ENCODE assay signal across 8 mouse cellular contexts in genomic region chr2:174415001-174415730, GRCm38 (mm10). TPM values are rescaled to one million over a fixed set of nuclear protein-coding genes. Genes with fewer than 3 reads are reported as not detected.
DNase-seq lines count a peak whose midpoint lies in the region; ATAC-seq and TF ChIP-seq lines count a peak whose summit lies in the region.

No protein-coding gene starts in this region.

- H3K27ac ChIP-seq in cerebellum, adult 2 months (ENCODE audit: insufficient read depth, low read length) = no peak overlapping the region
- H3K27ac ChIP-seq in neural tube, embryonic 11.5 days (ENCODE audit: low read depth, low read length) = no peak overlapping the region
- H3K27ac ChIP-seq in liver, embryonic 12.5 days = no peak overlapping the region
- H3K27ac ChIP-seq in stomach, postnatal 0 days (replicated peaks) = no peak overlapping the region

- H3K9ac ChIP-seq in neural tube, embryonic 11.5 days (ENCODE audit: low read length) = no peak overlapping the region; the same call in 1 of the 2 replicates
- H3K9ac ChIP-seq in liver, embryonic 12.5 days = peak overlapping the region; percentile 97; the same call in 1 of the 2 replicates
- peak overlapping the region; percentile 89; the same call in 1 of the 2 replicates for H3K9ac ChIP-seq in stomach, postnatal 0 days (ENCODE audit: low read length)

- WGBS in cerebellum, adult 2 months = 52% methylated on average over 18 of the region's 18 CpGs
- 56% methylated on average over 16 of the region's 18 CpGs for WGBS in neural tube, embryonic 11.5 days
- 34% methylated on average over 18 of the region's 18 CpGs for WGBS in liver, embryonic 12.5 days (ENCODE audit: insufficient replicate concordance)
- WGBS in stomach, postnatal 0 days = 46% methylated on average over 18 of the region's 18 CpGs

- H3K36me3 ChIP-seq in neural tube, embryonic 11.5 days (ENCODE audit: control insufficient read depth, insufficient read depth, low read length) = no peaks in the 10 kb centered on the region
- H3K36me3 ChIP-seq in liver, embryonic 12.5 days = peaks cover 24% of the 10 kb centered on the region
- H3K36me3 ChIP-seq in stomach, postnatal 0 days (ENCODE audit: control insufficient read depth, insufficient read depth, low read length) = no peaks in the 10 kb centered on the region

- no peaks in the 10 kb centered on the region; the same call in 1 of the 2 replicates for H3K4me1 ChIP-seq in cerebellum, adult 2 months (ENCODE audit: control insufficient read depth, insufficient read depth, low read length)
- H3K4me1 ChIP-seq in neural tube, embryonic 11.5 days (ENCODE audit: control insufficient read depth, insufficient read depth, low read length) = peaks cover 6% of the 10 kb centered on the region
- peaks cover 39% of the 10 kb centered on the region for H3K4me1 ChIP-seq in liver, embryonic 12.5 days
- H3K4me1 ChIP-seq in stomach, postnatal 0 days (replicated peaks; ENCODE audit: control insufficient read depth, insufficient read depth) = no peaks in the 10 kb centered on the region

- DNase-seq in cerebellum, adult 2 months = no peak
- no peak for DNase-seq in cerebellum, adult 18-20 months
- no peak for DNase-seq in neural tube, embryonic 11.5 days (ENCODE audit: low spot score)
- DNase-seq in neural tube, embryonic 10.5 days (ENCODE audit: extremely low spot score, low spot score) = no peak
- no peak for DNase-seq in stomach, postnatal 0 days (ENCODE audit: low spot score)
- no peak for DNase-seq in adrenal gland, adult 18-20 months (ENCODE audit: low spot score in 2 of 2)
- DNase-seq in adrenal gland, postnatal 4 days (ENCODE audit: low spot score in 2 of 2) = no peak

- ATAC-seq in neural tube, embryonic 11.5 days (ENCODE audit: insufficient read depth, low FRiP score, low TSS enrichment) = no peak; the same call in 1 of the 2 replicates
- ATAC-seq in liver, embryonic 12.5 days = no peak
- ATAC-seq in stomach, postnatal 0 days (ENCODE audit: low FRiP score, low TSS enrichment) = no peak

- TF ChIP-seq POLR2A in cerebellum, adult 2 months (IDR thresholded peaks at IDR 0.05; ENCODE audit: borderline replicate concordance, insufficient read depth, low read length) = no peak

- no peak for TF ChIP-seq EP300 in stomach, postnatal 0 days (optimal IDR thresholded peaks at IDR 0.05)

- TF ChIP-seq CTCF in cerebellum, adult 2 months (IDR thresholded peaks at IDR 0.05; ENCODE audit: borderline replicate concordance, insufficient read depth, low read depth, low read length) = no peak
- TF ChIP-seq CTCF in stomach, postnatal 0 days (IDR thresholded peaks at IDR 0.05; ENCODE audit: low read depth) = no peak

- no peaks in the 10 kb centered on the region for H3K9me3 ChIP-seq in neural tube, embryonic 11.5 days (ENCODE audit: control insufficient read depth, low read length)
- no peaks in the 10 kb centered on the region for H3K9me3 ChIP-seq in liver, embryonic 12.5 days (replicated peaks)
- no peaks in the 10 kb centered on the region for H3K9me3 ChIP-seq in stomach, postnatal 0 days (ENCODE audit: control insufficient read depth, low read length)

- no peaks in the 10 kb centered on the region for H3K27me3 ChIP-seq in cerebellum, adult 2 months (ENCODE audit: control insufficient read depth, insufficient read depth, low read length)
- no peaks in the 10 kb centered on the region for H3K27me3 ChIP-seq in neural tube, embryonic 11.5 days (ENCODE audit: control insufficient read depth, insufficient read depth, low read length)
- 0 out of 2 replicates have a peak, but pooled peaks cover 6% of the 10 kb centered on the region for H3K27me3 ChIP-seq in liver, embryonic 12.5 days (replicated peaks)
- no peaks in the 10 kb centered on the region for H3K27me3 ChIP-seq in stomach, postnatal 0 days (ENCODE audit: control insufficient read depth, insufficient read depth, low read length)

- no peak overlapping the region for H3K4me2 ChIP-seq in neural tube, embryonic 11.5 days (ENCODE audit: low read depth)
- peak overlapping the region; percentile 87 for H3K4me2 ChIP-seq in liver, embryonic 12.5 days
- H3K4me2 ChIP-seq in stomach, postnatal 0 days (replicated peaks; ENCODE audit: low read depth) = peak overlapping the region; percentile 98; the same call in 1 of the 2 replicates

- peak overlapping the region; percentile 77 for H3K4me3 ChIP-seq in cerebellum, adult 2 months (replicated peaks; ENCODE audit: insufficient read depth, low read depth, low read length)
- H3K4me3 ChIP-seq in neural tube, embryonic 11.5 days (ENCODE audit: low read depth, low read length) = peak overlapping the region; percentile 97
- H3K4me3 ChIP-seq in liver, embryonic 12.5 days = peak overlapping the region; percentile 97
- peak overlapping the region; percentile 83 for H3K4me3 ChIP-seq in stomach, postnatal 0 days (ENCODE audit: low read depth, low read length)

RNA-seq across cellular contexts. Expression of gene Nelfcd, which starts 0.4 kb away (rescaled TPM):
- 74.0 and 77.4 TPM in 2 replicates for polyA plus RNA-seq in cerebellum, adult 2 months (2012; rRNA removed)
- polyA plus RNA-seq in neural tube, embryonic 11.5 days (2014; fragmentation: Nextera tagmentation; extraction: Ambion mirVana) = 169 and 172 TPM in 2 replicates
- 99.2 and 100 TPM in 2 replicates for polyA plus RNA-seq in liver, embryonic 12.5 days (2016; fragmentation: Nextera tagmentation; extraction: Ambion mirVana)
- 37.6 and 40.2 TPM in 2 replicates for polyA plus RNA-seq in stomach, postnatal 0 days (2015; fragmentation: Nextera tagmentation; extraction: Ambion mirVana)
- total RNA-seq in adrenal gland, adult 18-20 months (2021) = 10 to 100 TPM; 47.1 to 55.3 TPM
- 10 to 100 TPM; 77.0 to 78.4 TPM for total RNA-seq in adrenal gland, postnatal 4 days (2021)

RNA-seq across cellular contexts. Expression of gene Ctsz, which starts 23.7 kb away (rescaled TPM):
- 64.2 and 70.7 TPM in 2 replicates for polyA plus RNA-seq in cerebellum, adult 2 months (2012; rRNA removed)
- polyA plus RNA-seq in neural tube, embryonic 11.5 days (2014; fragmentation: Nextera tagmentation; extraction: Ambion mirVana) = 97.5 and 103 TPM in 2 replicates
- polyA plus RNA-seq in liver, embryonic 12.5 days (2016; fragmentation: Nextera tagmentation; extraction: Ambion mirVana) = 102 and 111 TPM in 2 replicates
- polyA plus RNA-seq in stomach, postnatal 0 days (2015; fragmentation: Nextera tagmentation; extraction: Ambion mirVana) = 90.4 and 94.2 TPM in 2 replicates
- total RNA-seq in adrenal gland, adult 18-20 months (2021) = 100 to 1,000 TPM; 193 to 196 TPM
- total RNA-seq in adrenal gland, postnatal 4 days (2021) = 100 to 1,000 TPM; 107 to 114 TPM

RNA-seq across cellular contexts. Expression of gene Tubb1, which starts 35.3 kb away (rescaled TPM):
- polyA plus RNA-seq in cerebellum, adult 2 months (2012; rRNA removed) = 0.07 and 0.14 TPM in 2 replicates
- polyA plus RNA-seq in neural tube, embryonic 11.5 days (2014; fragmentation: Nextera tagmentation; extraction: Ambion mirVana) = 6.5 and 6.6 TPM in 2 replicates
- polyA plus RNA-seq in liver, embryonic 12.5 days (2016; fragmentation: Nextera tagmentation; extraction: Ambion mirVana) = 48.2 and 55.7 TPM in 2 replicates
- 0.08 and 0.11 TPM in 2 replicates for polyA plus RNA-seq in stomach, postnatal 0 days (2015; fragmentation: Nextera tagmentation; extraction: Ambion mirVana)
- total RNA-seq in adrenal gland, adult 18-20 months (2021) = 1 to 10 TPM in 1 of 2 experiments, under 1 TPM in 1; 0.86 to 3.1 TPM
- total RNA-seq in adrenal gland, postnatal 4 days (2021) = 1 to 10 TPM; 1.4 to 2.7 TPM

RNA-seq across cellular contexts. Expression of gene Atp5e, which starts 48.7 kb away (rescaled TPM):
- 679 and 697 TPM in 2 replicates for polyA plus RNA-seq in cerebellum, adult 2 months (2012; rRNA removed)
- 673 and 698 TPM in 2 replicates for polyA plus RNA-seq in neural tube, embryonic 11.5 days (2014; fragmentation: Nextera tagmentation; extraction: Ambion mirVana)
- 514 and 545 TPM in 2 replicates for polyA plus RNA-seq in liver, embryonic 12.5 days (2016; fragmentation: Nextera tagmentation; extraction: Ambion mirVana)
- polyA plus RNA-seq in stomach, postnatal 0 days (2015; fragmentation: Nextera tagmentation; extraction: Ambion mirVana) = 759 and 851 TPM in 2 replicates
- 100 to 1,000 TPM; 546 to 718 TPM for total RNA-seq in adrenal gland, adult 18-20 months (2021)
- 100 to 1,000 TPM; 380 to 432 TPM for total RNA-seq in adrenal gland, postnatal 4 days (2021)

RNA-seq across cellular contexts. Expression of gene Prelid3b, which starts 57.7 kb away (rescaled TPM):
- polyA plus RNA-seq in cerebellum, adult 2 months (2012; rRNA removed) = 86.2 and 87.5 TPM in 2 replicates
- 121 and 131 TPM in 2 replicates for polyA plus RNA-seq in neural tube, embryonic 11.5 days (2014; fragmentation: Nextera tagmentation; extraction: Ambion mirVana)
- polyA plus RNA-seq in liver, embryonic 12.5 days (2016; fragmentation: Nextera tagmentation; extraction: Ambion mirVana) = 113 and 115 TPM in 2 replicates
- polyA plus RNA-seq in stomach, postnatal 0 days (2015; fragmentation: Nextera tagmentation; extraction: Ambion mirVana) = 131 and 132 TPM in 2 replicates
- total RNA-seq in adrenal gland, adult 18-20 months (2021) = 100 to 1,000 TPM; 118 to 119 TPM
- total RNA-seq in adrenal gland, postnatal 4 days (2021) = 100 to 1,000 TPM in 1 of 2 experiments, 10 to 100 TPM in 1; 98.1 to 101 TPM
